Mouse (Mus musculus): Measurements from ENCODE around the gene Gm14399. TPM values are rescaled to one million over a fixed set of nuclear protein-coding genes. Genes with fewer than 3 reads are reported as not detected.

The Gm14399 gene
- 2.9 TPM for total RNA-seq (2023)

DNA sequence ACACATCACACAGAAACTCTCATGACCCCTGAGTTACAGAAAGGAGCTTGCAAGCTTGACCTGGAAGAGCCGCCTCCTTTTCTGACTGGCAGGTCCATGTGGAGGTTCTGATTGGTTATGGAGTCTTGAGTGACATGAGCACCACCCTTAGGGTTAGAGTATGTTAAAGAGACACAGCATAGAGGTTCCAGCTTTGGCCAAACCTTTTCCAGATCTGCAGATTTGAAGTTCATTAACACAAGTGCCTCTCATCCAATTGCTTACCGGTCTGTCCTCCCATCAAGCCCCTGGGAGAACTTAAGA, at the start of gene Gm14399:
TSS of gene Gm14399 (minus strand) at position 20 of the 303 bp plus-strand sequence.

GRCm38 (mm10) chr2:175175401-175176180, 33.8 kb upstream of the Gm14399 start, which contains the start of gene Gm14443:
Gm14443 (minus strand) TSS chr2:175175871.

Other genes starting within 250 kb of the Gm14399 start
- gene Gm14444, start 131.8 kb downstream of the Gm14399 start, total RNA-seq (2023): not detected
- not detected for gene Gm14393, start 74.2 kb downstream of the Gm14399 start, total RNA-seq (2023)
- gene Gm14443, start 33.9 kb upstream of the Gm14399 start, total RNA-seq (2023): not detected
- gene Gm14391, start 64.9 kb upstream of the Gm14399 start, total RNA-seq (2023): 12.4 TPM
- gene Gm14440, start 133.1 kb upstream of the Gm14399 start, total RNA-seq (2023): 3.7 TPM
- gene Gm4631, start 196.2 kb upstream of the Gm14399 start, total RNA-seq (2023): 8.3 TPM
- gene Zfp968, start 230.4 kb upstream of the Gm14399 start, total RNA-seq (2023): 0.59 TPM